Mouse (Mus musculus) brain, embryonic 18.5 days (tissue): ENCODE measurements around the gene Zfp941.
"Not testable (repeated sequence)": the region's sequence is repeated elsewhere in the genome, so short reads cannot be mapped to it uniquely, and the experiment has no call there.

Experiments
- DNase-seq: peaks from one replicate; pipeline ENCODE4 v3.0.0-alpha.2; 2012; ENCODE audit warnings: low read depth, low spot score

Zfp941 gene

GRCm38 (mm10) chr7:140780548-140780947 lies 41.4 kb downstream of the Zfp941 start:
- no peak for DNase-seq

GRCm38 (mm10) chr7:140765888-140766739 lies 55.9 kb downstream of the Zfp941 start:
- no peak for DNase-seq

- DNase-seq: not testable (repeated sequence)
Observed at GRCm38 (mm10) chr7:140765391-140765790, 56.6 kb downstream of the Zfp941 start.

GRCm38 (mm10) chr7:140763447-140764020 lies 58.4 kb downstream of the Zfp941 start, which contains the start of gene Cyp2e1:
Cyp2e1 (plus strand) TSS chr7:140763739.
- DNase-seq: no peak

- no peak for DNase-seq
Observed at GRCm38 (mm10) chr7:140760647-140761046, 61.3 kb downstream of the Zfp941 start.
